Mouse (Mus musculus) embryonic facial prominence, embryonic 13.5 days (tissue): Measurements from ENCODE around the gene Oxsr1. TPM values are rescaled to one million over a fixed set of nuclear protein-coding genes. Genes with fewer than 3 reads are reported as not detected.
"Not testable (repeated sequence)": the region's sequence is repeated elsewhere in the genome, so short reads cannot be mapped to it uniquely, and the experiment has no call there.

Experiments used
- ATAC-seq: fragments of 200-750 bp; cut with Nextera tagmentation; 2 replicates; pipeline ENCODE4 v1.8.0; 2017; ENCODE audit warnings: low read depth; ENCODE audit not compliant: insufficient number of reproducible peaks, insufficient read depth, low FRiP score, low TSS enrichment
- H3K27ac ChIP-seq: fragments of 300-500 bp; sonication (generic); 2 replicates; pipeline ENCODE4 v1.5.1; 2015; ENCODE audit warnings: moderate library complexity, mild to moderate bottlenecking, inconsistent platforms
- H3K27me3 ChIP-seq: fragments of 300-500 bp; sonication (generic); 2 replicates; pipeline ENCODE4 v1.6.1; 2015; ENCODE audit warnings: mild to moderate bottlenecking, inconsistent platforms
- H3K36me3 ChIP-seq: fragments of 300-500 bp; sonication (generic); 2 replicates; pipeline ENCODE4 v1.6.1; 2015; ENCODE audit warnings: mild to moderate bottlenecking, inconsistent platforms
- H3K4me1 ChIP-seq: fragments of 300-500 bp; sonication (generic); 2 replicates; pipeline ENCODE4 v1.6.1; 2015; ENCODE audit warnings: inconsistent platforms
- H3K4me2 ChIP-seq: fragments of 300-500 bp; sonication (generic); 2 replicates; pipeline ENCODE4 v1.6.1; 2015; ENCODE audit warnings: moderate library complexity, mild to moderate bottlenecking, inconsistent platforms
- H3K4me3 ChIP-seq: fragments of 300-500 bp; sonication (generic); 2 replicates; pipeline ENCODE4 v1.5.1; 2015; ENCODE audit warnings: mild to moderate bottlenecking, inconsistent platforms
- H3K9ac ChIP-seq: fragments of 300-500 bp; sonication (generic); 2 replicates; pipeline ENCODE4 v1.6.1; 2015; ENCODE audit warnings: mild to moderate bottlenecking, inconsistent platforms
- H3K9me3 ChIP-seq: fragments of 300-500 bp; sonication (generic); 2 replicates; pipeline ENCODE4 v1.6.1; 2016; ENCODE audit warnings: inconsistent platforms
- WGBS: fragments of 180-500 bp; shearing (Covaris S2); methylation state at CpG from one replicate; pipeline ENCODE4 v1.1.7; 2015; ENCODE audit warnings: mixed read lengths; 5-methylcytosine and 5-hydroxymethylcytosine counted together
- polyA plus RNA-seq: library from polyadenylated mRNA; unstranded; fragments of >200 nt; fragmentation: Nextera tagmentation; extraction: Ambion mirVana; gene quantifications from 2 replicates; pipeline ENCODE4 v1.2.1, GENCODE M21; 2015

The Oxsr1 gene
- polyA plus RNA-seq, 1 experiment from 2014 or later, result 11.7 TPM

GRCm38 (mm10) chr9:119266121-119266395, 56.2 kb downstream of the Oxsr1 start:
- not testable (repeated sequence) for H3K27ac ChIP-seq, H3K9ac ChIP-seq, ATAC-seq, H3K9me3 ChIP-seq, H3K4me2 ChIP-seq, H3K4me1 ChIP-seq, H3K4me3 ChIP-seq, H3K27me3 ChIP-seq
- 96% methylated on average over 5 of the region's 5 CpGs for WGBS
- H3K36me3 ChIP-seq, result peaks cover 50% of the 10 kb centered on the region

- H3K4me3 ChIP-seq, H3K27me3 ChIP-seq, H3K4me2 ChIP-seq, H3K9ac ChIP-seq, H3K4me1 ChIP-seq, ATAC-seq, H3K27ac ChIP-seq, H3K9me3 ChIP-seq: not testable (repeated sequence)
- 65% methylated on average over 1 of the region's 1 CpGs for WGBS
- peaks cover 50% of the 10 kb centered on the region for H3K36me3 ChIP-seq
These were observed 56.7 kb downstream of the Oxsr1 start for GRCm38 (mm10) chr9:119265373-119266120.

- no peak overlapping the region for H3K4me3 ChIP-seq
- H3K36me3 ChIP-seq, result peaks cover 46% of the 10 kb centered on the region
- no peak for ATAC-seq
- no peak overlapping the region for H3K9ac ChIP-seq
- H3K4me1 ChIP-seq, result no peaks in the 10 kb centered on the region
- H3K4me2 ChIP-seq, result no peak overlapping the region
- H3K9me3 ChIP-seq, result no peaks in the 10 kb centered on the region
- WGBS, result 89% methylated on average over 4 of the region's 4 CpGs
- H3K27me3 ChIP-seq, result no peaks in the 10 kb centered on the region
- H3K27ac ChIP-seq, result no peak overlapping the region
These were observed 59.2 kb downstream of the Oxsr1 start for GRCm38 (mm10) chr9:119263067-119263466.

- Histone ChIP-seq H3K27me3 (no peaks in the 10 kb centered on the region), H3K9me3 (no peaks in the 10 kb centered on the region), H3K36me3 (peaks cover 47% of the 10 kb centered on the region), H3K4me3 (no peak overlapping the region), H3K27ac (no peak overlapping the region), H3K4me1 (no peaks in the 10 kb centered on the region), H3K9ac (no peak overlapping the region), H3K4me2 (no peak overlapping the region)
- WGBS, result 95% methylated on average over 2 of the region's 2 CpGs
- no peak for ATAC-seq
These were observed 61.4 kb downstream of the Oxsr1 start for GRCm38 (mm10) chr9:119260825-119261224.

- H3K4me2 ChIP-seq, result no peak overlapping the region
- no peak for ATAC-seq
- no peaks in the 10 kb centered on the region for H3K27me3 ChIP-seq
- no peak overlapping the region for H3K4me3 ChIP-seq
- H3K9me3 ChIP-seq, result no peaks in the 10 kb centered on the region
- WGBS, result 94% methylated on average over 2 of the region's 2 CpGs
- no peak overlapping the region for H3K9ac ChIP-seq
- H3K4me1 ChIP-seq, result no peaks in the 10 kb centered on the region
- H3K27ac ChIP-seq, result no peak overlapping the region
- H3K36me3 ChIP-seq, result peaks cover 46% of the 10 kb centered on the region
These were observed 63.4 kb downstream of the Oxsr1 start for GRCm38 (mm10) chr9:119258785-119259184.

- Histone ChIP-seq H3K27ac (no peak overlapping the region), H3K4me2 (no peak overlapping the region), H3K27me3 (no peaks in the 10 kb centered on the region), H3K4me1 (no peaks in the 10 kb centered on the region), H3K36me3 (peaks cover 50% of the 10 kb centered on the region), H3K4me3 (no peak overlapping the region), H3K9ac (no peak overlapping the region), H3K9me3 (no peaks in the 10 kb centered on the region)
- ATAC-seq, result no peak
- WGBS, result 75% methylated on average over 5 of the region's 5 CpGs
These were observed 64.1 kb downstream of the Oxsr1 start for GRCm38 (mm10) chr9:119258128-119258527.

- WGBS, result 95% methylated on average over 12 of the region's 12 CpGs
- no peak overlapping the region for H3K4me3 ChIP-seq
- no peaks in the 10 kb centered on the region for H3K4me1 ChIP-seq
- H3K27ac ChIP-seq, result no peak overlapping the region
- no peak overlapping the region for H3K4me2 ChIP-seq
- no peak overlapping the region for H3K9ac ChIP-seq
- H3K36me3 ChIP-seq, result peaks cover 46% of the 10 kb centered on the region
- H3K9me3 ChIP-seq, result no peaks in the 10 kb centered on the region
- ATAC-seq, result no peak
- H3K27me3 ChIP-seq, result no peaks in the 10 kb centered on the region
These were observed 66.1 kb downstream of the Oxsr1 start for GRCm38 (mm10) chr9:119256161-119256560.

GRCm38 (mm10) chr9:119255096-119255495, 67.1 kb downstream of the Oxsr1 start:
- no peak for ATAC-seq
- H3K9me3 ChIP-seq, result no peaks in the 10 kb centered on the region
- no peaks in the 10 kb centered on the region for H3K27me3 ChIP-seq
- no peak overlapping the region for H3K4me2 ChIP-seq
- H3K36me3 ChIP-seq, result peaks cover 54% of the 10 kb centered on the region
- H3K4me3 ChIP-seq, result no peak overlapping the region
- no peak overlapping the region for H3K27ac ChIP-seq
- no peaks in the 10 kb centered on the region for H3K4me1 ChIP-seq
- H3K9ac ChIP-seq, result no peak overlapping the region
- WGBS, result 85% methylated on average over 1 of the region's 1 CpGs

- ATAC-seq, result no peak
- Histone ChIP-seq H3K27ac (no peak overlapping the region), H3K9ac (no peak overlapping the region), H3K36me3 (peaks cover 58% of the 10 kb centered on the region), H3K27me3 (no peaks in the 10 kb centered on the region), H3K4me2 (no peak overlapping the region), H3K4me3 (no peak overlapping the region), H3K4me1 (no peaks in the 10 kb centered on the region), H3K9me3 (no peaks in the 10 kb centered on the region)
- 85% methylated on average over 2 of the region's 2 CpGs for WGBS
These were observed 68.0 kb downstream of the Oxsr1 start for GRCm38 (mm10) chr9:119254187-119254586.

- 76% methylated on average over 5 of the region's 5 CpGs for WGBS
- Histone ChIP-seq H3K9ac (no peak overlapping the region), H3K4me2 (no peak overlapping the region), H3K4me1 (no peaks in the 10 kb centered on the region), H3K9me3 (no peaks in the 10 kb centered on the region), H3K4me3 (no peak overlapping the region), H3K36me3 (peaks cover 48% of the 10 kb centered on the region), H3K27me3 (no peaks in the 10 kb centered on the region), H3K27ac (no peak overlapping the region)
- ATAC-seq, result no peak
These were observed 74.2 kb downstream of the Oxsr1 start for GRCm38 (mm10) chr9:119247996-119248395.

- no peak for ATAC-seq
- Histone ChIP-seq H3K4me3 (no peak overlapping the region), H3K4me1 (no peaks in the 10 kb centered on the region), H3K4me2 (no peak overlapping the region), H3K36me3 (peaks cover 57% of the 10 kb centered on the region), H3K9me3 (no peaks in the 10 kb centered on the region), H3K27me3 (no peaks in the 10 kb centered on the region), H3K9ac (no peak overlapping the region), H3K27ac (no peak overlapping the region)
- WGBS, result 90% methylated on average over 5 of the region's 5 CpGs
These were observed 75.4 kb downstream of the Oxsr1 start for GRCm38 (mm10) chr9:119246826-119247225.

GRCm38 (mm10) chr9:119243981-119244380, 78.2 kb downstream of the Oxsr1 start:
- 89% methylated on average over 3 of the region's 3 CpGs for WGBS
- no peak overlapping the region for H3K9ac ChIP-seq

More at GRCm38 (mm10) chr9:119243981-119244380, 78.2 kb downstream of the Oxsr1 start:
- Histone ChIP-seq H3K36me3 (peaks cover 65% of the 10 kb centered on the region), H3K4me3 (no peak overlapping the region), H3K4me1 (no peaks in the 10 kb centered on the region), H3K4me2 (no peak overlapping the region), H3K27me3 (no peaks in the 10 kb centered on the region), H3K27ac (no peak overlapping the region), H3K9me3 (no peaks in the 10 kb centered on the region)
- ATAC-seq, result no peak
